Mouse (Mus musculus) heart, adult 9 months (tissue): ENCODE data around the gene Asah2.

Experiments
- DNase-seq, 2 experiments: peaks; one replicate each; pipeline ENCODE4 v3.0.0; 2022; ENCODE audit warnings: low spot score in 2 of 2

Gene Asah2

GRCm38 (mm10) chr19:31975882-31976281, 132.1 kb downstream of the Asah2 start:
- DNase-seq, result no peak

- peak; percentile 47 to 55 for DNase-seq
Observed at GRCm38 (mm10) chr19:31971998-31972397, 136.0 kb downstream of the Asah2 start.

GRCm38 (mm10) chr19:31971405-31971804, 136.6 kb downstream of the Asah2 start:
- no peak for DNase-seq

- no peak for DNase-seq
Observed at GRCm38 (mm10) chr19:31967933-31968532, 140.0 kb downstream of the Asah2 start.

DNA sequence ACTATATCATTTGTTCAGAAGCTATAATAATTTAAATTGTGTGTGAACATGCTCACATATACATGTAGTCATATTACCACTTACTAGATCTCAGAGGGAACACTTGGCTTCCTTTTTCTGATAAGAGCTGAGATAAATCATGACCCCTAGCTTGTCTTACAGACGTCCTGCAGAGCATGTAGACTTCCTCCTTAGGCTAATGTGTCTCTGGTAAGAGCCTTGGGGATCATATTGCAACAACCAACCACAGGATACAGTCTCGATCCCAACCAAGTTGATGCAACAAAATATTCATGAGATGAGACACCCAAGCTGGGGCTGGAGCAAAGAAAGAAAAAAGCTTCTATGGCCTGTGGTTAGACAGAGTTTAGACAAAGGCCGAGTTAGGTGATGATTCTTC, 144.9 kb downstream of the Asah2 start:
- DNase-seq, result no peak

- no peak for DNase-seq
Observed at GRCm38 (mm10) chr19:31960434-31960833, 147.6 kb downstream of the Asah2 start.

DNA sequence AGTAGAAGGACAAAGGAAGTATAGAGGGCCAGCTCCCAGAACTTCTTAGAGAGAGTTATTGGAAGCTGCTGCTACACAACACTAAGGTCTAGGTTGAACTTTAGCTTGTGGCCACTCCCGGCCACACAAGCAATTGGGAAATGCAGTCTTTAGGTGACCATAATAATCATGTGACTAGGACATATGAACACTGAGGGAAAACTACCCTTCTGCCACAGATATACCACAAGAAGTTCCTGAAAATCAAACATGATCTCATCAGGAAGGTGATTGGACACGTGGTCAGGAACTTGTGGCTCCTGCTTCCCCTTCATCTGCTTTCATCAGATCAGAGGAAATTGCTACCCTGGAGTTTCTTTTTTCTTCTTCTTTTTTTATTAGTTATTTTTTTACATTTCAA, 151.7 kb downstream of the Asah2 start:
- DNase-seq, result peak in 1 of 2 experiments; percentile 10

GRCm38 (mm10) chr19:31954696-31955095, 153.3 kb downstream of the Asah2 start:
- no peak for DNase-seq

DNA sequence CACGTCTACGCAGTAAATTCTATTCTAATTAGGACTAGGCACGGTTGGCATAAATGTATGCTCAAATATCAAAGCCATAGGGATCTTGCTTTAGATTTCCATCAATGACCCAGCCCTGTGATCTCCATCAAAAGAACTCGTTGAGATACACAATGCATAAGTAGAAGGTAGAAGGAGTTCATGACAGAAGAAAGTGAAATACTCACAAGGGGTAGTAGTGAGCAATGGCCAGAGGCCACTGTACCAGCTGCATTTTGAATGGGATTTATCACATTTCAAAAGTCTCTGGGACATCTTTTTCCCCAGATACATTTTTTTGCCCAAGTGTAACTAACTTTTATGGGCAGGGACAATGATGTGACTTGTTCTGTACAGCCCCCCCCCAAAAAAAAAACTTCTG, 153.7 kb downstream of the Asah2 start:
- DNase-seq, result no peak

DNA sequence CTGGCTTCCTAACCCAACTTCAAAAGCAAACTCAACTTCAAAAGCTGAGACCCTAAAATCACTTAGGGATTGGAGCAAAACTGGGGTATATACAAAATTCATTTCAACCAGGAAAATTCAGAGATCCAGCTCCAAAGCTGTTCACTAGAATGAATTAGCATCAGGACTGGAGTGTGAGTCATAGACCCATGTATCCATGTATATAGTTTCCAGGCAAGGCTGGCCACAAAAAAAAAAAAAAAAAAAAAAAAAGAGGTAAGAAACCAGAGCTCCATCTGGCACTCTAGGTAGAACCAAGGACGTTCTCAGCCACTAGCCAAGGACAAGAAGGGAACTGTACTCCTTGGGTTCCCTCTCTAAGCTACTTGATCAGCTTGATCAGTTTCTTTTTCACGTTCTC, 154.2 kb downstream of the Asah2 start:
- DNase-seq, result no peak

DNA sequence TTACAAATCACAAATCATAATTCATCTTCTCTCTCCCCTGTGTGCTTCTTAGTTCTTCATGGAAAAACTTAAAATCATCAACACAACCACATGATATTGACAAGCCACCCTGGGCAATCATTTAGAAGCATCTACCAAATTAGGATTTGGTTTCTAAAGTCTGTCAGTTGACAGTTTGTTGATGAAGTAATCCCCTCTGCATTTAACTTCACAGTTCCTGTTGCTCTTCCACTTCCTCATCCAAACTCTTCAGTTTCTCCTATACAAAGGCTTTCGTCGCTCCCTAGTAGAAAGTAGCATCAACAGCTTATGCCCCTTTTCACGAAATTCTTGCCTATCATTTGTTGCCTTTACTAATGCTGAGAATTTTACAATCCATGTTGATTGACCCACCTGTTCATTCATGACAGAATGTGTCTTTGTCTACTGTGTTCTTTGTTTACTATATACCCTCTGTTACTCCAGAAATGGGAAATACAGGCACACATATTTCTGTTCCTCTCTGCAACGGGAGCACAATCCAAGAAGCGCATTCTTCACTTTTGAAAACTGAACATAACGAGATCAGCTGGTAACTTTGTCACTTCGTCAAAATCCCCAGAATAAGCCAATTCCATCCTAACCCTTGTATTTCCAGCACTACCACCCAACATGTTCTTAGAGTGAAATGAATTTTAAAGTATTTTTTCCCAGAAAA, 157.1 kb downstream of the Asah2 start:
- DNase-seq, result peak; percentile 0 to 12
